30 mouse cellular contexts compared by ENCODE assay signal in the genomic region with DNA sequence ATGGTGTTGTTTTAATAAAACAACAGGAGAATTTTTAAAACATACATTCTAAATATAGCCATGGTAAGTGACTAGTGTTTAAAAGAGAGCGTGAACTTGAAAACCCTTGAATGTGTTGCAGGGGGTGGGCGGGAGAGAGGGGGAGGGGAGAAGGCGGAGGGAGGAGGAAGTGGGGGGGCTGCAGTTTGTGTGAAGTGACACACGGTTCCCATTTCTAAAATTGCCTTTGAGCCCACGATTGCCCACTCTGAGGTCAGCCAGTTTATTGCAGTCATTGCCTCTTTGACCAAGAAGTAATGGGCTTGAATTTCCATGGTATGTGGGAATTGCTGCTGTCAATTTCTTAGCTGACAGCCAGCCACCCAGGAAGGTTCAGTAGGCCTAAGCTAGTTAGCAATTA. TPM values are rescaled to one million over a fixed set of nuclear protein-coding genes. Genes with fewer than 3 reads are reported as not detected.
DNase-seq lines count a peak whose midpoint lies in the region; ATAC-seq and TF ChIP-seq lines count a peak whose summit lies in the region.
"Had no signal": no experiment of that assay in that cellular context is flagged by ENCODE, and none has a peak within 500 bp of the region (broad histone marks: within the 10 kb centered on the region; RNA-seq: fewer than 3 reads in every experiment).

No protein-coding gene starts in this region.

- no peak overlapping the region for H3K4me3 ChIP-seq in midbrain, embryonic 13.5 days (replicated peaks)
- no peak overlapping the region for H3K4me3 ChIP-seq in midbrain, postnatal 0 days (ENCODE audit: low read depth, low read length)
- no peak overlapping the region for H3K4me3 ChIP-seq in layer of hippocampus, adult 2 months
- no peak overlapping the region for H3K4me3 ChIP-seq in liver, embryonic 11.5 days (ENCODE audit: low read depth, low read length)
- H3K4me3 ChIP-seq: embryonic facial prominence, embryonic 12.5 days; heart, embryonic 10.5 days; hindbrain, embryonic 12.5 days; midbrain, embryonic 12.5 days; stomach, embryonic 15.5 days had no signal

- TF ChIP-seq CTCF in midbrain, postnatal 0 days (IDR thresholded peaks at IDR 0.05): no peak
- TF ChIP-seq CTCF in layer of hippocampus, adult 2 months (conservative IDR thresholded peaks at IDR 0.05): no peak

- no peaks in the 10 kb centered on the region for H3K9me3 ChIP-seq in midbrain, embryonic 13.5 days
- no peaks in the 10 kb centered on the region for H3K9me3 ChIP-seq in midbrain, postnatal 0 days (ENCODE audit: low read length)
- H3K9me3 ChIP-seq in liver, embryonic 11.5 days (ENCODE audit: control insufficient read depth, low read length): no peaks in the 10 kb centered on the region
- H3K9me3 ChIP-seq: embryonic facial prominence, embryonic 12.5 days; heart, embryonic 10.5 days; hindbrain, embryonic 12.5 days; stomach, embryonic 15.5 days had no signal

- peaks cover 35% of the 10 kb centered on the region for H3K4me1 ChIP-seq in midbrain, embryonic 13.5 days (replicated peaks)
- 0 out of 2 replicates have a peak, but pooled peaks cover 5% of the 10 kb centered on the region for H3K4me1 ChIP-seq in midbrain, postnatal 0 days (ENCODE audit: insufficient read depth, low read length)
- peaks cover 15% of the 10 kb centered on the region for H3K4me1 ChIP-seq in liver, embryonic 11.5 days (replicated peaks; ENCODE audit: control insufficient read depth, insufficient read depth, low read length)

- no peaks in the 10 kb centered on the region for H3K36me3 ChIP-seq in midbrain, embryonic 13.5 days
- H3K36me3 ChIP-seq in midbrain, postnatal 0 days (ENCODE audit: insufficient read depth, low read length): no peaks in the 10 kb centered on the region
- no peaks in the 10 kb centered on the region for H3K36me3 ChIP-seq in liver, embryonic 11.5 days (ENCODE audit: control insufficient read depth, insufficient read depth, low read length)
- H3K36me3 ChIP-seq: embryonic facial prominence, embryonic 12.5 days; heart, embryonic 10.5 days; hindbrain, embryonic 12.5 days; midbrain, embryonic 12.5 days; stomach, embryonic 15.5 days had no signal

- no peak overlapping the region for H3K9ac ChIP-seq in midbrain, embryonic 13.5 days (replicated peaks)
- no peak overlapping the region for H3K9ac ChIP-seq in midbrain, postnatal 0 days (replicated peaks; ENCODE audit: low read length, poor library complexity, severe bottlenecking)
- no peak overlapping the region for H3K9ac ChIP-seq in liver, embryonic 11.5 days (ENCODE audit: low read depth, low read length)
- H3K9ac ChIP-seq: embryonic facial prominence, embryonic 12.5 days; hindbrain, embryonic 12.5 days; liver, postnatal 0 days; midbrain, embryonic 12.5 days; stomach, embryonic 15.5 days had no signal

- no peak for ATAC-seq in midbrain, embryonic 13.5 days
- no peak for ATAC-seq in midbrain, postnatal 0 days (ENCODE audit: low FRiP score)
- no peak for ATAC-seq in liver, embryonic 11.5 days (replicated peaks; ENCODE audit: low FRiP score)
- ATAC-seq: inflammation-experienced regulatory T-cells, adult 6 months; liver, postnatal 0 days had no signal

- DNase-seq in embryo, embryonic 10.5 days (ENCODE audit: low spot score): peak; percentile 28
- DNase-seq in embryo, embryonic 11 days: no peak
- DNase-seq in midbrain, postnatal 0 days (ENCODE audit: low spot score): no peak
- DNase-seq in thymus, postnatal 0 days (ENCODE audit: low spot score): peak; percentile 69
- DNase-seq in thymus, postnatal 25 days: no peak
- DNase-seq in layer of hippocampus, adult 2 months (ENCODE audit: low spot score in 2 of 2): no peak
- no peak for DNase-seq in liver, embryonic 11.5 days (ENCODE audit: low spot score)
- DNase-seq: adrenal gland, postnatal 10 days; cerebellum, adult 2 months; cerebellum, postnatal 25 days; kidney, adult 18-20 months; kidney, postnatal 4 days; left cerebral cortex, postnatal 4 days; liver, postnatal 0 days; retina, postnatal 1 day had no signal

- 0 out of 2 replicates have a peak overlapping the region, but pooled peaks have one; percentile 7 for H3K27ac ChIP-seq in midbrain, embryonic 13.5 days
- no peak overlapping the region for H3K27ac ChIP-seq in midbrain, postnatal 0 days (ENCODE audit: low read depth, low read length)
- H3K27ac ChIP-seq in layer of hippocampus, adult 2 months: no peak overlapping the region
- no peak overlapping the region for H3K27ac ChIP-seq in liver, embryonic 11.5 days (ENCODE audit: low read depth, low read length)
- H3K27ac ChIP-seq: embryonic facial prominence, embryonic 12.5 days; heart, embryonic 10.5 days; midbrain, embryonic 12.5 days; stomach, embryonic 15.5 days had no signal

- WGBS in midbrain, embryonic 13.5 days: 73% methylated on average over 5 of the region's 5 CpGs
- WGBS in midbrain, postnatal 0 days: 70% methylated on average over 5 of the region's 5 CpGs
- WGBS in liver, embryonic 11.5 days: 51% methylated on average over 5 of the region's 5 CpGs

- H3K4me2 ChIP-seq in midbrain, embryonic 13.5 days (replicated peaks): no peak overlapping the region
- H3K4me2 ChIP-seq in midbrain, postnatal 0 days (ENCODE audit: low read depth, low read length, poor library complexity, severe bottlenecking): no peak overlapping the region
- H3K4me2 ChIP-seq in liver, embryonic 11.5 days: no peak overlapping the region
- H3K4me2 ChIP-seq: embryonic facial prominence, embryonic 12.5 days; hindbrain, embryonic 12.5 days; stomach, embryonic 15.5 days had no signal

- 0 out of 2 replicates have a peak, but pooled peaks cover 5% of the 10 kb centered on the region for H3K27me3 ChIP-seq in midbrain, embryonic 13.5 days
- no peaks in the 10 kb centered on the region for H3K27me3 ChIP-seq in midbrain, postnatal 0 days (ENCODE audit: insufficient read depth, low read length)
- peaks cover 9% of the 10 kb centered on the region; the same call in 1 of the 2 replicates for H3K27me3 ChIP-seq in liver, embryonic 11.5 days (replicated peaks; ENCODE audit: control insufficient read depth, insufficient read depth, low read length)

RNA-seq across cellular contexts. Expression of gene Grap2, which starts 41.5 kb away (rescaled TPM):
- polyA plus RNA-seq in midbrain, embryonic 13.5 days (2015; fragmentation: Nextera tagmentation; extraction: Ambion mirVana): 1.0 and 1.6 TPM in 2 replicates
- total RNA-seq in midbrain, postnatal 0 days (2014; rRNA removed): 0.19 and 0.66 TPM in 2 replicates
- polyA plus RNA-seq in midbrain, postnatal 0 days (2015; fragmentation: Nextera tagmentation; extraction: Ambion mirVana): 0.07 TPM in 1 of 2 replicates, not detected in the other
- polyA plus RNA-seq in thymus, postnatal 0 days (2015; fragmentation: Nextera tagmentation; extraction: Ambion mirVana): 90.8 and 112 TPM in 2 replicates
- under 1 TPM; 0.22 to 0.28 TPM for total RNA-seq in layer of hippocampus, adult 2 months (2021)
- 15.7 and 19.1 TPM in 2 replicates for polyA plus RNA-seq in liver, embryonic 11.5 days (2014; fragmentation: Nextera tagmentation; extraction: Ambion mirVana)

RNA-seq across cellular contexts. Expression of gene Enthd1, which starts 48.9 kb away (rescaled TPM):
- not detected in 2 replicates for polyA plus RNA-seq in midbrain, embryonic 13.5 days (2015; fragmentation: Nextera tagmentation; extraction: Ambion mirVana)
- not detected in 2 replicates for total RNA-seq in midbrain, postnatal 0 days (2014; rRNA removed)
- not detected in 2 replicates for polyA plus RNA-seq in midbrain, postnatal 0 days (2015; fragmentation: Nextera tagmentation; extraction: Ambion mirVana)
- polyA plus RNA-seq in thymus, postnatal 0 days (2015; fragmentation: Nextera tagmentation; extraction: Ambion mirVana): 0.17 and 0.33 TPM in 2 replicates
- total RNA-seq in layer of hippocampus, adult 2 months (2021): not detected
- polyA plus RNA-seq in liver, embryonic 11.5 days (2014; fragmentation: Nextera tagmentation; extraction: Ambion mirVana): not detected in 2 replicates
- total RNA-seq: adrenal gland, postnatal 10 days; gastrocnemius, adult 18-20 months; gastrocnemius, postnatal 4 days; layer of hippocampus, postnatal 10 days; left cerebral cortex, adult 8-10 months; liver, adult 2 months had no signal
- polyA plus RNA-seq: cerebellum, adult 2 months; embryonic facial prominence, embryonic 12.5 days; forebrain, embryonic 11.5 days; heart, embryonic 10.5 days; heart, postnatal 0 days; hindbrain, embryonic 12.5 days; kidney, embryonic 16.5 days; liver, adult 2 months; liver, postnatal 0 days; midbrain, embryonic 12.5 days; stomach, embryonic 15.5 days had no signal

RNA-seq across cellular contexts. Expression of gene Fam83f, which starts 57.7 kb away (rescaled TPM):
- polyA plus RNA-seq in midbrain, embryonic 13.5 days (2015; fragmentation: Nextera tagmentation; extraction: Ambion mirVana): 0.19 and 0.27 TPM in 2 replicates
- 0.93 and 2.3 TPM in 2 replicates for total RNA-seq in midbrain, postnatal 0 days (2014; rRNA removed)
- polyA plus RNA-seq in midbrain, postnatal 0 days (2015; fragmentation: Nextera tagmentation; extraction: Ambion mirVana): 0.48 and 0.65 TPM in 2 replicates
- polyA plus RNA-seq in thymus, postnatal 0 days (2015; fragmentation: Nextera tagmentation; extraction: Ambion mirVana): 5.1 and 5.4 TPM in 2 replicates
- under 1 TPM in 1 of 2 experiments, not detected in 1; 0.15 TPM for total RNA-seq in layer of hippocampus, adult 2 months (2021)
- polyA plus RNA-seq in liver, embryonic 11.5 days (2014; fragmentation: Nextera tagmentation; extraction: Ambion mirVana): 0.34 and 0.61 TPM in 2 replicates
- polyA plus RNA-seq: inflammation-experienced regulatory T-cells, adult 6 months had no signal

Comparison
In these comparisons a context has a peak if more than half of its experiments do, and no peak if none do; other contexts are left out.
1. DNase-seq: peak in embryo, embryonic 10.5 days (single experiment) and thymus, postnatal 0 days (single experiment); none in embryo, embryonic 11 days (single experiment), midbrain, postnatal 0 days (single experiment), thymus, postnatal 25 days (single experiment), layer of hippocampus, adult 2 months (0 of 2) and liver, embryonic 11.5 days (single experiment).